Mouse (Mus musculus) limb, embryonic 14.5 days (tissue): ENCODE measurements at regions not wholly inside any gene's neighbourhood (a gene's known extent, or its start where the extent isn't known, plus 50 kb on each side); places are given as distances from the start of the nearest gene placed in this dataset.

ENCODE experiments used
- ATAC-seq: fragments of 200-750 bp; cut with Nextera tagmentation; 2 replicates; pipeline ENCODE4 v1.8.0; 2017; ENCODE audit warnings: low read depth, moderate number of reproducible peaks, moderate TSS enrichment; ENCODE audit not compliant: low FRiP score
- DNase-seq: peaks from one replicate; pipeline ENCODE4 v3.0.0-alpha.2; 2015; ENCODE audit warnings: low spot score
- H3K27ac ChIP-seq: fragments of 300-500 bp; sonication (generic); replicated peaks from 2 replicates; pipeline ENCODE4 v1.5.1; 2014; ENCODE audit warnings: low read depth, mild to moderate bottlenecking, low read length, moderate library complexity, mixed read lengths
- H3K27me3 ChIP-seq: fragments of 300-500 bp; sonication (generic); 2 replicates; pipeline ENCODE4 v1.6.1; 2014; ENCODE audit warnings: low read length, mixed read lengths; ENCODE audit not compliant: control insufficient read depth, insufficient read depth
- H3K36me3 ChIP-seq: fragments of 300-500 bp; sonication (generic); 2 replicates; pipeline ENCODE4 v1.6.1; 2014; ENCODE audit warnings: mild to moderate bottlenecking, low read length, moderate library complexity, mixed read lengths; ENCODE audit not compliant: control insufficient read depth, insufficient read depth
- H3K4me1 ChIP-seq: fragments of 300-500 bp; sonication (generic); 2 replicates; pipeline ENCODE4 v1.6.1; 2014; ENCODE audit warnings: antibody characterized with exemption, low read length, mixed read lengths; ENCODE audit not compliant: control insufficient read depth, insufficient read depth
- H3K4me2 ChIP-seq: fragments of 300-500 bp; sonication (generic); replicated peaks from 2 replicates; pipeline ENCODE4 v1.6.1; 2014; ENCODE audit warnings: low read depth, mild to moderate bottlenecking, low read length, moderate library complexity; ENCODE audit not compliant: severe bottlenecking
- H3K4me3 ChIP-seq: fragments of 300-500 bp; sonication (generic); replicated peaks from 2 replicates; pipeline ENCODE4 v1.5.1; 2014; ENCODE audit warnings: low read length
- H3K9ac ChIP-seq: fragments of 300-500 bp; sonication (generic); 2 replicates; pipeline ENCODE4 v1.6.1; 2014; ENCODE audit warnings: mild to moderate bottlenecking, low read depth, low read length, moderate library complexity; ENCODE audit not compliant: severe bottlenecking
- H3K9me3 ChIP-seq: fragments of 300-500 bp; sonication (generic); 2 replicates; pipeline ENCODE4 v1.6.1; 2016; ENCODE audit warnings: low read length; ENCODE audit not compliant: control insufficient read depth
- POLR2A ChIP-seq: fragments of 200-500 bp; IDR thresholded peaks from 2 replicates; pipeline ENCODE4 v1.8.0; 2012; ENCODE audit warnings: inconsistent platforms, mild to moderate bottlenecking, moderate library complexity, borderline replicate concordance; ENCODE audit not compliant: insufficient read depth, insufficient read length; ENCODE audit errors: extremely low read depth
- WGBS: fragments of 180-500 bp; shearing (Covaris S2); extraction: QIAGEN DNeasy Blood & Tissue Kit; methylation state at CpG from one replicate; pipeline ENCODE4 v1.1.7; 2014; 5-methylcytosine and 5-hydroxymethylcytosine counted together

- DNase-seq (no peak), ATAC-seq (no peak)
- no peak overlapping the region for H3K4me3 ChIP-seq
- no peak for TF ChIP-seq POLR2A
- H3K9ac ChIP-seq = no peak overlapping the region
- no peaks in the 10 kb centered on the region for H3K4me1 ChIP-seq
- H3K27me3 ChIP-seq = no peaks in the 10 kb centered on the region
- no peak overlapping the region for H3K4me2 ChIP-seq
- WGBS = 80% methylated on average over 5 of the region's 5 CpGs
- 0 out of 2 replicates have a peak, but pooled peaks cover 3% of the 10 kb centered on the region for H3K9me3 ChIP-seq
- no peaks in the 10 kb centered on the region for H3K36me3 ChIP-seq
- no peak overlapping the region for H3K27ac ChIP-seq
Measured at GRCm38 (mm10) chr15:96817626-96818025, 118.1 kb upstream of the Slc38a2 start.

- no peak for ATAC-seq
- no peaks in the 10 kb centered on the region for H3K4me1 ChIP-seq
- TF ChIP-seq POLR2A = no peak
- no peaks in the 10 kb centered on the region for H3K27me3 ChIP-seq
- peaks cover 7% of the 10 kb centered on the region; the same call in 1 of the 2 replicates for H3K9me3 ChIP-seq
- DNase-seq = no peak
- no peak overlapping the region for H3K4me2 ChIP-seq
- no peak overlapping the region for H3K27ac ChIP-seq
- no peaks in the 10 kb centered on the region for H3K36me3 ChIP-seq
- 65% methylated on average over 5 of the region's 5 CpGs for WGBS
- no peak overlapping the region for H3K4me3 ChIP-seq
- no peak overlapping the region for H3K9ac ChIP-seq
Measured at GRCm38 (mm10) chr15:96816997-96817570, 117.6 kb upstream of the Slc38a2 start.

DNA sequence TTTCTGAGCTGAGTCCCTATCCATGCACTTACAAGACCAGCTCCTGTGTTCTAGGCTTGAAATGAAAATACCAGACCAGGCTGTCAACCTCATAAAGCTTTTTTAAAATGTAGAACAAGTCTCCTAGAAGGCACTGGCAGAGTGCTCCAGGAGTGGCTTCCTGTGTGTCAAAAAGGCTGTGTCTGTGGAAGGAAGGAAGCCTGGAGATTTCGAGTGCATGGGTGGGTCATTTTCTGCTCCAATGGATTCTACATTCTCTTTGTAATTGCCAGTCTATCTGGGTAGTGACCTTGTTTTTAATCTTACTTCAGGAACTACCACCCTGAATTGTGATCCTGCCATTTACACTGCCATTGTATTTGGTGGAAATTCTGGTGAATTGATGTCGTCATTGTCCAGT lies 113.9 kb upstream of the Slc38a2 start:
- Histone ChIP-seq H3K4me2 (no peak overlapping the region), H3K9ac (no peak overlapping the region), H3K36me3 (no peaks in the 10 kb centered on the region), H3K4me1 (no peaks in the 10 kb centered on the region), H3K4me3 (no peak overlapping the region), H3K27ac (no peak overlapping the region), H3K9me3 (peaks cover 10% of the 10 kb centered on the region; the same call in 1 of the 2 replicates), H3K27me3 (no peaks in the 10 kb centered on the region)
- 87% methylated on average over 2 of the region's 2 CpGs for WGBS
- TF ChIP-seq POLR2A = no peak
- no peak for ATAC-seq
- DNase-seq = no peak

- no peak overlapping the region for H3K27ac ChIP-seq
- DNase-seq (no peak), ATAC-seq (no peak)
- H3K4me2 ChIP-seq = no peak overlapping the region
- H3K9ac ChIP-seq = no peak overlapping the region
- TF ChIP-seq POLR2A = no peak
- H3K9me3 ChIP-seq = no peaks in the 10 kb centered on the region
- no peaks in the 10 kb centered on the region for H3K36me3 ChIP-seq
- 92% methylated on average over 1 of the region's 1 CpGs for WGBS
- no peaks in the 10 kb centered on the region for H3K4me1 ChIP-seq
- no peak overlapping the region for H3K4me3 ChIP-seq
- no peaks in the 10 kb centered on the region for H3K27me3 ChIP-seq
Measured at GRCm38 (mm10) chr15:96802729-96803053, 103.2 kb upstream of the Slc38a2 start.

- Histone ChIP-seq H3K27ac (no peak overlapping the region), H3K9me3 (no peaks in the 10 kb centered on the region), H3K36me3 (no peaks in the 10 kb centered on the region), H3K9ac (no peak overlapping the region), H3K4me2 (no peak overlapping the region), H3K27me3 (no peaks in the 10 kb centered on the region), H3K4me3 (no peak overlapping the region), H3K4me1 (0 out of 2 replicates have a peak, but pooled peaks cover 3% of the 10 kb centered on the region)
- WGBS = 80% methylated on average over 9 of the region's 9 CpGs
- no peak for DNase-seq
- TF ChIP-seq POLR2A = no peak
- ATAC-seq = no peak
Measured at GRCm38 (mm10) chr15:96802034-96802728, 102.7 kb upstream of the Slc38a2 start.
